In genomic region chr17:87788216-87788615, GRCm38 (mm10) we compare ENCODE assay signal across 23 mouse cellular contexts. TPM values are rescaled to one million over a fixed set of nuclear protein-coding genes. Genes with fewer than 3 reads are reported as not detected.
DNase-seq lines count a peak whose midpoint lies in the region; ATAC-seq and TF ChIP-seq lines count a peak whose summit lies in the region.
"Had no signal": no experiment of that assay in that cellular context is flagged by ENCODE, and none has a peak within 500 bp of the region (broad histone marks: within the 10 kb centered on the region; RNA-seq: fewer than 3 reads in every experiment).

No protein-coding gene starts in this region.

- no peak for ATAC-seq in heart, embryonic 11.5 days (replicated peaks; ENCODE audit: insufficient number of reproducible peaks, low FRiP score, low TSS enrichment)
- ATAC-seq in liver, postnatal 0 days, result no peak
- ATAC-seq in liver, embryonic 12.5 days, result no peak
- ATAC-seq: forebrain, embryonic 16.5 days; midbrain, embryonic 15.5 days had no signal

- WGBS in heart, embryonic 11.5 days (ENCODE audit: insufficient replicate concordance), result 67% methylated on average over 6 of the region's 6 CpGs
- 71% methylated on average over 6 of the region's 6 CpGs for WGBS in liver, postnatal 0 days (ENCODE audit: insufficient replicate concordance)
- WGBS in liver, embryonic 12.5 days (ENCODE audit: insufficient replicate concordance), result 59% methylated on average over 6 of the region's 6 CpGs
- 65% methylated on average over 6 of the region's 6 CpGs for WGBS in lung, adult 2 months

- H3K9ac ChIP-seq in heart, embryonic 11.5 days (ENCODE audit: low read depth, low read length), result no peak overlapping the region
- no peak overlapping the region for H3K9ac ChIP-seq in liver, postnatal 0 days (replicated peaks)
- H3K9ac ChIP-seq in liver, embryonic 12.5 days, result no peak overlapping the region
- H3K9ac ChIP-seq: hindbrain, embryonic 14.5 days; limb, embryonic 15.5 days; lung, embryonic 14.5 days; midbrain, embryonic 15.5 days had no signal

- H3K4me3 ChIP-seq in heart, embryonic 11.5 days (ENCODE audit: low read depth, low read length), result no peak overlapping the region
- no peak overlapping the region for H3K4me3 ChIP-seq in liver, postnatal 0 days (ENCODE audit: low read depth, low read length)
- no peak overlapping the region for H3K4me3 ChIP-seq in liver, embryonic 12.5 days
- no peak overlapping the region for H3K4me3 ChIP-seq in myocyte
- no peak overlapping the region for H3K4me3 ChIP-seq in lung, adult 2 months (replicated peaks; ENCODE audit: extremely low read depth, low read depth, low read length)
- H3K4me3 ChIP-seq: gastrocnemius, adult 2 months; limb, embryonic 15.5 days; midbrain, embryonic 15.5 days had no signal

- peaks cover 5% of the 10 kb centered on the region; the same call in 1 of the 2 replicates for H3K27me3 ChIP-seq in heart, embryonic 11.5 days (ENCODE audit: control insufficient read depth, insufficient read depth, low read length)
- 0 out of 2 replicates have a peak, but pooled peaks cover 4% of the 10 kb centered on the region for H3K27me3 ChIP-seq in liver, postnatal 0 days (ENCODE audit: insufficient read depth, low read length)
- peaks cover 5% of the 10 kb centered on the region; the same call in 1 of the 2 replicates for H3K27me3 ChIP-seq in liver, embryonic 12.5 days (replicated peaks)
- H3K27me3 ChIP-seq in myocyte (ENCODE audit: control insufficient read depth, insufficient read depth, insufficient read length), result no peaks in the 10 kb centered on the region
- H3K27me3 ChIP-seq: midbrain, embryonic 15.5 days had no signal

- no peaks in the 10 kb centered on the region for H3K9me3 ChIP-seq in heart, embryonic 11.5 days (replicated peaks; ENCODE audit: control insufficient read depth, low read length)
- no peaks in the 10 kb centered on the region for H3K9me3 ChIP-seq in liver, postnatal 0 days (ENCODE audit: low read length)
- no peaks in the 10 kb centered on the region for H3K9me3 ChIP-seq in liver, embryonic 12.5 days (replicated peaks)
- H3K9me3 ChIP-seq: limb, embryonic 15.5 days; midbrain, embryonic 15.5 days had no signal

- H3ac ChIP-seq in myocyte (ENCODE audit: control insufficient read depth, insufficient read length), result no peak overlapping the region

- no peak overlapping the region for H3K4me2 ChIP-seq in heart, embryonic 11.5 days
- H3K4me2 ChIP-seq in liver, postnatal 0 days (ENCODE audit: low read depth, low read length), result no peak overlapping the region
- no peak overlapping the region for H3K4me2 ChIP-seq in liver, embryonic 12.5 days
- peak overlapping the region; percentile 21 for H3K4me2 ChIP-seq in myocyte (ENCODE audit: low read depth)
- H3K4me2 ChIP-seq: hindbrain, embryonic 14.5 days; limb, embryonic 15.5 days; lung, embryonic 14.5 days; midbrain, embryonic 15.5 days had no signal

- no peak for TF ChIP-seq CTCF in liver, postnatal 0 days (IDR thresholded peaks at IDR 0.05; ENCODE audit: low read depth)
- TF ChIP-seq CTCF in lung, adult 2 months (IDR thresholded peaks at IDR 0.05; ENCODE audit: insufficient read depth, low read length), result no peak

- no peaks in the 10 kb centered on the region for H3K36me3 ChIP-seq in heart, embryonic 11.5 days (ENCODE audit: control insufficient read depth, insufficient read depth, low read length)
- no peaks in the 10 kb centered on the region for H3K36me3 ChIP-seq in liver, postnatal 0 days (replicated peaks; ENCODE audit: insufficient read depth, low read length)
- no peaks in the 10 kb centered on the region for H3K36me3 ChIP-seq in liver, embryonic 12.5 days
- no peaks in the 10 kb centered on the region for H3K36me3 ChIP-seq in myocyte (ENCODE audit: control insufficient read depth, insufficient read depth)
- H3K36me3 ChIP-seq: limb, embryonic 15.5 days; midbrain, embryonic 15.5 days had no signal

- H3K79me2 ChIP-seq in myocyte (ENCODE audit: control insufficient read depth, insufficient read depth), result no peaks in the 10 kb centered on the region

- DNase-seq in heart, adult 11 months, result peak; percentile 35
- DNase-seq in liver, postnatal 0 days, result peak; percentile 7
- DNase-seq in cerebellum, adult 8-10 months, result peak; percentile 11
- no peak for DNase-seq in lung, adult 2 months
- DNase-seq: B cell, adult 2 months; embryo, embryonic 11 days; gastrocnemius, adult 2 months; heart, postnatal 36 days; kidney, adult 8-10 months; kidney, postnatal 36 days; lung, embryonic 14.5 days; lung, postnatal 36 days; thymus, postnatal 36 days had no signal

- no peaks in the 10 kb centered on the region for H3K4me1 ChIP-seq in heart, embryonic 11.5 days (ENCODE audit: control insufficient read depth, insufficient read depth, low read length)
- no peaks in the 10 kb centered on the region for H3K4me1 ChIP-seq in liver, postnatal 0 days (ENCODE audit: insufficient read depth)
- H3K4me1 ChIP-seq in liver, embryonic 12.5 days, result no peaks in the 10 kb centered on the region
- H3K4me1 ChIP-seq in lung, adult 2 months (ENCODE audit: control insufficient read depth, insufficient read depth, low read length), result no peaks in the 10 kb centered on the region
- H3K4me1 ChIP-seq: limb, embryonic 15.5 days; midbrain, embryonic 15.5 days had no signal

- TF ChIP-seq EP300 in liver, postnatal 0 days (IDR thresholded peaks at IDR 0.05; ENCODE audit: low read depth), result no peak

- H3K27ac ChIP-seq in heart, embryonic 11.5 days (ENCODE audit: low read depth, low read length), result no peak overlapping the region
- H3K27ac ChIP-seq in liver, postnatal 0 days (ENCODE audit: low read depth), result no peak overlapping the region
- H3K27ac ChIP-seq in liver, embryonic 12.5 days, result no peak overlapping the region
- H3K27ac ChIP-seq: gastrocnemius, adult 2 months; hindbrain, embryonic 14.5 days; limb, embryonic 15.5 days; midbrain, embryonic 15.5 days had no signal

- no peak for TF ChIP-seq POLR2A in myocyte (IDR thresholded peaks at IDR 0.05; ENCODE audit: insufficient read length, low read depth)
- TF ChIP-seq POLR2A in lung, adult 2 months (IDR thresholded peaks at IDR 0.05; ENCODE audit: borderline replicate concordance, extremely low read depth, low read depth, low read length), result no peak

TF ChIP-seq in myocyte, 11 proteins besides CTCF, POLR2A, EP300 and RAD21:
- TF ChIP-seq TCF3 (IDR thresholded peaks at IDR 0.05; ENCODE audit: insufficient read length, low read depth) (no peak), MAX (IDR thresholded peaks at IDR 0.05; ENCODE audit: low read depth) (no peak), MYOG (IDR thresholded peaks at IDR 0.05; ENCODE audit: control insufficient read depth in 1 of 3, insufficient read depth in 1 of 3, insufficient read length in 2 of 3, low read depth in 2 of 3) (no peak), REST (IDR thresholded peaks at IDR 0.05; ENCODE audit: insufficient read depth, insufficient read length) (no peak), MYOD1 (IDR thresholded peaks at IDR 0.05; ENCODE audit: control insufficient read depth in 1 of 3, insufficient read length in 2 of 3, low read depth in 2 of 3) (no peak), USF1 (IDR thresholded peaks at IDR 0.05; ENCODE audit: low read depth) (no peak), E2F4 (IDR thresholded peaks at IDR 0.05; ENCODE audit: insufficient read depth) (no peak), CEBPB (IDR thresholded peaks at IDR 0.05; ENCODE audit: insufficient read depth, poor library complexity, severe bottlenecking) (no peak), POLR2AphosphoS2 (IDR thresholded peaks at IDR 0.05; ENCODE audit: insufficient read length, low read depth) (no peak), TCF12 (IDR thresholded peaks at IDR 0.05; ENCODE audit: insufficient read depth, poor library complexity, severe bottlenecking) (no peak), SRF (IDR thresholded peaks at IDR 0.05; ENCODE audit: control insufficient read depth, insufficient read length, low read depth) (no peak)

RNA-seq across cellular contexts. Expression of gene Kcnk12, which starts 9.6 kb away (rescaled TPM):
- polyA plus RNA-seq in heart, embryonic 11.5 days (2014; fragmentation: Nextera tagmentation; extraction: Ambion mirVana), result 0.23 and 0.51 TPM in 2 replicates
- 0.52 and 1.2 TPM in 2 replicates for polyA plus RNA-seq in liver, postnatal 0 days (2015; fragmentation: Nextera tagmentation; extraction: Ambion mirVana)
- polyA plus RNA-seq in liver, embryonic 12.5 days (2016; fragmentation: Nextera tagmentation; extraction: Ambion mirVana), result 0.83 and 1.2 TPM in 2 replicates
- polyA plus RNA-seq in myocyte (2012; fragmentation: generic; extraction: Trizol), result 0.35 TPM
- polyA plus RNA-seq in lung, adult 2 months (2012; rRNA removed), result 6.7 and 11.1 TPM in 2 replicates
- polyA plus RNA-seq: embryonic facial prominence, embryonic 14.5 days; heart, embryonic 14.5 days; intestine, embryonic 14.5 days; limb, embryonic 15.5 days; lung, embryonic 14.5 days had no signal
